Mouse (Mus musculus) forelimb bud, embryonic 11.5 days (tissue): ENCODE data around the gene 1110004F10Rik.

Experiments used
- DNase-seq: peaks from one replicate; pipeline ENCODE4 v3.0.0-alpha.2; 2012; ENCODE audit warnings: low read depth, low spot score

Gene 1110004F10Rik

DNA sequence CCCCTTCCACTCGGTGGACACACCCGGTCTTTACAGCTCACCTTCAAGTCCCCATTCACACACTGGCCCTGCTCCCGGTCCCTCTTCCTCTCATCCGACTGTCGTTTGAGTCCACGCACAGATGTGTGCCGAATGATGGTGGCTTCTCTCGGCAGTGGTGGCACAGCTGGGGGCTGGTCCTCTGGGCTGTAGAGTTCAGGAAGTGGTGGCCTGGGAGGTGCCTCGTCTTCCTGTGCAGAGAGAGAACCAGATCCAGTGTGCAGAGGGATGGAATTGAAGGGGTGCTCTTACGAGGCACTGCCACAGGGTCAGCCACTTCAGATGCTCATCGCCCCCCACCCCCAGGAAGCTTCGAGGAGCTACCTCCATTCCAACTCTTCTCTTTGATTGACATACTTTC, 98.0 kb downstream of the 1110004F10Rik start:
- DNase-seq: no peak

GRCm38 (mm10) chr7:116137671-116138070, 98.5 kb downstream of the 1110004F10Rik start:
- DNase-seq: no peak

- DNase-seq: no peak
Observed at GRCm38 (mm10) chr7:116145030-116145429, 105.8 kb downstream of the 1110004F10Rik start.

DNA sequence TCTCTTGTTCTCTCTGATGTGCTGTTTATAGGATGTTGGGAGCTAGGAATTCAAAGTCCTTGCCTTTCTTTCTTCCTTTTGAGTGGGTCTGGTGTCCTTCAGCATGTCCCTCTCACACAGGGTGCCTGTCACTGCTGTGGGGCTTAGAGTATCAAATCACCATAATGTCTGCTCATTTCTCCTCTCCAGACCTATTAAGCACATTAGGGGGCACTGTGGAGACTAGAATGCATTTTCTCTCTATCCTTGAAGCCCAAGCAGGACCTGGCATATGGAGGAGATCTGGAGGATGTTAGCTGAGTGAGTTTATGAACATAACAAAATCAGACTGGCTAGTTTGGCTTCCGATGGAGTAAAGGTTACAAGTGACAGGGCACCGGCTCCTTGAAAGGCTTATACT, 107.9 kb downstream of the 1110004F10Rik start:
- DNase-seq: no peak

- no peak for DNase-seq
Observed at GRCm38 (mm10) chr7:116149568-116149967, 110.4 kb downstream of the 1110004F10Rik start.

DNA sequence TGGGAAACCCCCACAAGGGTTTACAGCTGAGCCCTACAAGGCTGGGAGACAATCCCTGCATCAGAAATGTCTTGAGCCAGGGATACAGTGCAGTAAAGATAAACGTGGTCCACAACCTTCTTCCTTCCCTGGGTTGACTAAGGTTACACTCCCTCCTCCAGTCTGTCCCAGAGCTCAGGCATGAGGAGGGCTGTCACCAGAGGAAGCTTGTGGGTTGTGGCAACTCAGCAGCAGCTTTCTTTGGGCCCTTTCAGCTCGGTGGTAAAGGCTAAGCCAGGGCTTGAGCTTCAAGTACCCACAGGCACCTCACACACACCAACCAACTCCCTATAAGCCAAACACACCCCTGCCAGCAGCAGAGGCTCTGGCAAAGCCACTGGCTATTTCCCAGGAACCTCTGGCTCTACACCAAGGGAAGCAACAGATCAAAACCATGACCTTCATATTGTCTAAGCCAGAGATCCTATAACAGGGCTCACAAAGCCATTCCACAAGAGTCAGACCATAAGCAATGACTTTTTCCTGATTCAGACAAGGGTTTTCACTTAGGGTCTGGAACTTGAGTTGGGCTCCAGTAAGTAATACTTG, 114.7 kb downstream of the 1110004F10Rik start:
- DNase-seq: no peak
